29 mouse cellular contexts compared by ENCODE assay signal in the genomic region with DNA sequence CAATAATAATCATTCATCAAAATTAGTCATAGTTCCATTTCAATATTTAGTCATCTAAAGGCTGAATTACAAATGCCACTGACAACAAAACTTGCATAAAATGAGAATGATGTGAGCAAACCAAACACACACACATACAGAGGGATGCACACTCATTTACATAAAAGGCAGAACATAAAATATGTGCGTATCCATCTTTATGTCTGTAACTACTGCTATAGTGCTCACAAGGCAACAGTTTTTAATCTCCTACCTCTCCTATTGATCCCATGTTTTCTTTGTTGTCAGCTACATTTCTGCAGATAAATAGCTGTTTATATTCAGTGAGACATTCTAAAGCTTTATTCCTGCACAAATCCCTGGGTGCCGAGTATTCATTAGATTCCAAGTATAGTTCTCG.
DNase-seq lines count a peak whose midpoint lies in the region; ATAC-seq and TF ChIP-seq lines count a peak whose summit lies in the region.
"Had no signal": no experiment of that assay in that cellular context is flagged by ENCODE, and none has a peak within 500 bp of the region (broad histone marks: within the 10 kb centered on the region; RNA-seq: fewer than 3 reads in every experiment).

No protein-coding gene starts in this region.

- no peak overlapping the region for H3K4me3 ChIP-seq in hindbrain, embryonic 15.5 days
- H3K4me3 ChIP-seq in hindbrain, embryonic 10.5 days, result no peak overlapping the region
- no peak overlapping the region for H3K4me3 ChIP-seq in hindbrain, postnatal 0 days (ENCODE audit: low read length)
- no peak overlapping the region for H3K4me3 ChIP-seq in hindbrain, embryonic 13.5 days
- H3K4me3 ChIP-seq in neural tube, embryonic 14.5 days (ENCODE audit: low read depth, low read length), result no peak overlapping the region
- H3K4me3 ChIP-seq: embryonic facial prominence, embryonic 13.5 days; embryonic facial prominence, embryonic 15.5 days; erythroblast, embryonic 14.5 days; forebrain, embryonic 10.5 days; forebrain, embryonic 12.5 days had no signal

- H3K27ac ChIP-seq in hindbrain, embryonic 15.5 days (replicated peaks), result no peak overlapping the region
- H3K27ac ChIP-seq in hindbrain, embryonic 10.5 days, result no peak overlapping the region
- H3K27ac ChIP-seq in hindbrain, postnatal 0 days, result no peak overlapping the region
- H3K27ac ChIP-seq in hindbrain, embryonic 13.5 days, result no peak overlapping the region
- no peak overlapping the region for H3K27ac ChIP-seq in neural tube, embryonic 14.5 days (ENCODE audit: low read depth, low read length)
- H3K27ac ChIP-seq: embryonic facial prominence, embryonic 13.5 days; embryonic facial prominence, embryonic 15.5 days; forebrain, embryonic 10.5 days; forebrain, embryonic 12.5 days had no signal

- no peaks in the 10 kb centered on the region for H3K9me3 ChIP-seq in hindbrain, embryonic 15.5 days
- H3K9me3 ChIP-seq in hindbrain, embryonic 10.5 days, result no peaks in the 10 kb centered on the region
- no peaks in the 10 kb centered on the region for H3K9me3 ChIP-seq in hindbrain, postnatal 0 days (ENCODE audit: low read length)
- H3K9me3 ChIP-seq in hindbrain, embryonic 13.5 days, result no peaks in the 10 kb centered on the region
- H3K9me3 ChIP-seq in neural tube, embryonic 14.5 days (ENCODE audit: control insufficient read depth, low read length), result no peaks in the 10 kb centered on the region
- H3K9me3 ChIP-seq: embryonic facial prominence, embryonic 13.5 days; embryonic facial prominence, embryonic 15.5 days; forebrain, embryonic 10.5 days; forebrain, embryonic 12.5 days; G1E had no signal

- no peak for TF ChIP-seq CTCF in hindbrain, postnatal 0 days (IDR thresholded peaks at IDR 0.05; ENCODE audit: low read depth)

- H3K4me1 ChIP-seq in hindbrain, embryonic 15.5 days (replicated peaks), result no peaks in the 10 kb centered on the region
- H3K4me1 ChIP-seq in hindbrain, embryonic 10.5 days (replicated peaks), result no peaks in the 10 kb centered on the region
- no peaks in the 10 kb centered on the region for H3K4me1 ChIP-seq in hindbrain, postnatal 0 days (ENCODE audit: insufficient read depth, low read length)
- no peaks in the 10 kb centered on the region; the same call in 1 of the 2 replicates for H3K4me1 ChIP-seq in hindbrain, embryonic 13.5 days (replicated peaks)
- H3K4me1 ChIP-seq in neural tube, embryonic 14.5 days (ENCODE audit: control insufficient read depth, insufficient read depth, low read length), result no peaks in the 10 kb centered on the region
- H3K4me1 ChIP-seq: embryonic facial prominence, embryonic 13.5 days; embryonic facial prominence, embryonic 15.5 days; forebrain, embryonic 10.5 days; forebrain, embryonic 12.5 days had no signal

- no peaks in the 10 kb centered on the region for H3K36me3 ChIP-seq in hindbrain, embryonic 15.5 days
- H3K36me3 ChIP-seq in hindbrain, embryonic 10.5 days, result no peaks in the 10 kb centered on the region
- H3K36me3 ChIP-seq in hindbrain, postnatal 0 days (ENCODE audit: insufficient read depth, low read length), result no peaks in the 10 kb centered on the region
- no peaks in the 10 kb centered on the region for H3K36me3 ChIP-seq in hindbrain, embryonic 13.5 days
- no peaks in the 10 kb centered on the region for H3K36me3 ChIP-seq in neural tube, embryonic 14.5 days (ENCODE audit: control insufficient read depth, insufficient read depth, low read length)
- H3K36me3 ChIP-seq: embryonic facial prominence, embryonic 13.5 days; embryonic facial prominence, embryonic 15.5 days; forebrain, embryonic 10.5 days; forebrain, embryonic 12.5 days; G1E had no signal

- H3K9ac ChIP-seq in hindbrain, embryonic 15.5 days, result no peak overlapping the region
- H3K9ac ChIP-seq in hindbrain, postnatal 0 days (replicated peaks; ENCODE audit: low read length), result no peak overlapping the region
- no peak overlapping the region for H3K9ac ChIP-seq in hindbrain, embryonic 13.5 days
- H3K9ac ChIP-seq in neural tube, embryonic 14.5 days (replicated peaks; ENCODE audit: low read depth, low read length), result no peak overlapping the region
- H3K9ac ChIP-seq: embryonic facial prominence, embryonic 13.5 days; embryonic facial prominence, embryonic 15.5 days; forebrain, embryonic 12.5 days had no signal

- ATAC-seq in hindbrain, embryonic 15.5 days (ENCODE audit: low FRiP score, low read depth), result 0 out of 2 replicates have a peak, but pooled peaks have one; percentile 30
- peak; percentile 45; the same call in 1 of the 2 replicates for ATAC-seq in hindbrain, postnatal 0 days
- ATAC-seq in hindbrain, embryonic 13.5 days (ENCODE audit: low FRiP score), result no peak
- peak; percentile 65 for ATAC-seq in neural tube, embryonic 14.5 days (ENCODE audit: low read depth)
- ATAC-seq: activated CD4-positive, CD25-positive, alpha-beta regulatory T cell, adult 4 months; CD4-positive, CD25-positive, alpha-beta regulatory T cell, adult 4 months; forebrain, embryonic 14.5 days; forebrain, embryonic 16.5 days; Patski had no signal

- no peak overlapping the region for H3K4me2 ChIP-seq in hindbrain, embryonic 15.5 days
- H3K4me2 ChIP-seq in hindbrain, postnatal 0 days (ENCODE audit: low read depth, low read length), result no peak overlapping the region
- H3K4me2 ChIP-seq in hindbrain, embryonic 13.5 days, result no peak overlapping the region
- H3K4me2 ChIP-seq in neural tube, embryonic 14.5 days (ENCODE audit: low read depth, low read length), result no peak overlapping the region
- H3K4me2 ChIP-seq: embryonic facial prominence, embryonic 13.5 days; embryonic facial prominence, embryonic 15.5 days; forebrain, embryonic 12.5 days had no signal

- WGBS in hindbrain, embryonic 15.5 days, result 78% methylated on average over 3 of the region's 3 CpGs
- WGBS in hindbrain, embryonic 10.5 days, result 91% methylated on average over 3 of the region's 3 CpGs
- 76% methylated on average over 3 of the region's 3 CpGs for WGBS in hindbrain, postnatal 0 days
- WGBS in hindbrain, embryonic 13.5 days, result 80% methylated on average over 3 of the region's 3 CpGs
- 70% methylated on average over 3 of the region's 3 CpGs for WGBS in neural tube, embryonic 14.5 days

- DNase-seq in hindbrain, embryonic 10.5 days (ENCODE audit: low spot score), result no peak
- no peak for DNase-seq in hindbrain, postnatal 0 days (ENCODE audit: low spot score)
- no peak for DNase-seq in neural tube, embryonic 10.5 days (ENCODE audit: extremely low spot score, low spot score)
- DNase-seq: adrenal gland, adult 2 months; adrenal gland, postnatal 10 days; adrenal gland, postnatal 25 days; B cell, adult 2 months; cerebellum, adult 11 months; cerebellum, adult 18-20 months; cerebellum, adult 8-10 months; cerebellum, adult 9-11 months; cerebellum, postnatal 14 days; cerebellum, postnatal 36 days; embryo, embryonic 11 days had no signal

- no peaks in the 10 kb centered on the region for H3K27me3 ChIP-seq in hindbrain, embryonic 15.5 days
- H3K27me3 ChIP-seq in hindbrain, embryonic 10.5 days (ENCODE audit: insufficient read depth, poor library complexity, severe bottlenecking), result no peaks in the 10 kb centered on the region
- H3K27me3 ChIP-seq in hindbrain, postnatal 0 days (ENCODE audit: insufficient read depth, low read length), result no peaks in the 10 kb centered on the region
- H3K27me3 ChIP-seq in hindbrain, embryonic 13.5 days, result no peaks in the 10 kb centered on the region
- no peaks in the 10 kb centered on the region for H3K27me3 ChIP-seq in neural tube, embryonic 14.5 days (ENCODE audit: control insufficient read depth, insufficient read depth, low read length)
- H3K27me3 ChIP-seq: CH12.LX; embryonic facial prominence, embryonic 13.5 days; embryonic facial prominence, embryonic 15.5 days; forebrain, embryonic 12.5 days had no signal
